ENCODE assay signal across 8 mouse cellular contexts in the genomic region with DNA sequence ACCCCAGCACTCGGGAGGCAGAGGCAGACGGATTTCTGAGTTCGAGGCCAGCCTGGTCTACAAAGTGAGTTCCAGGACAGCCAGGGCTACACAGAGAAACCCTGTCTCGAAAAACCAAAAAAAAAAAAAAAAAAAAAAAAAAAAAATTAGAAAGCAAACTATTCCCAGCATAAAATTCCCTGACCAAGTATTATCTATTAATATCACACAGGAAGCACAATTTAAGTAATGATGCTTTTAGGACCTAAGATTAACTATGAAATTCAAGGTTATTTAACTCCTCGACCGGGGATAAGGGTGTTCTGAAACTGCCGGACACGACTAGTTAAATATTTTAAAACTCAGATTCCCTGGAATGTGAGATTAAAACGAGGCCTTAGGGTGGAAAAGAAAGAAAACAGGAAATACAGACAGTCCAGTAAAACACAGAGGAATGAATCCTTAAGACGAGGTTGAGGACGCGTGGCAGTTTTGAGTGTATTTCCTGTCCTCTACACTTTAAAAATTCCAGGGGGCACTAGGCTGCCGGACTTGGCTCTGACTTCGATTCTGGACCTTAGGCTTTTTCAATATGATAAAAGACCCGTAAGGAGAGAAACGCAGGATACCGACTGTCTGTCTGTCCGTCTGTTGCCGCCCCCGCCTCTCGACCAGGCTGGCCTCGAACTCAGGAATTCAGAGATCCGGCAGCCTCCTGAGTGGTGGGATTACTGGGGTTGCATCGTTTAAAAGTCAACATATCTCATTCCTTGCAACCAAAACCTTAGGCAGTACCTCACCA. TPM values are rescaled to one million over a fixed set of nuclear protein-coding genes. Genes with fewer than 3 reads are reported as not detected.
DNase-seq lines count a peak whose midpoint lies in the region; ATAC-seq lines count a peak whose summit lies in the region.

No protein-coding gene starts in this region.

- 19% methylated on average over 23 of the region's 24 CpGs for WGBS in embryonic facial prominence, embryonic 14.5 days

- H3K4me2 ChIP-seq in embryonic facial prominence, embryonic 14.5 days (ENCODE audit: low read depth, low read length), result peak overlapping the region; percentile 87

- no peak for ATAC-seq in embryonic facial prominence, embryonic 14.5 days (ENCODE audit: low read depth)

- peak overlapping the region; percentile 67 for H3K9ac ChIP-seq in embryonic facial prominence, embryonic 14.5 days (ENCODE audit: low read depth, low read length)

- intact Hi-C loops in heart, postnatal 10 days (cut with DNase I), result loop anchor here (2.0 to 5.0 kb wide), 3 partner anchors 29 to 111 kb away; a partner anchor contains a TSS

- H3K4me1 ChIP-seq in embryonic facial prominence, embryonic 14.5 days (ENCODE audit: control insufficient read depth, insufficient read depth, low read length), result peaks cover 24% of the 10 kb centered on the region
- H3K4me1 ChIP-seq in megakaryocyte, embryonic 14.5 days, result peaks cover 44% of the 10 kb centered on the region

- peak overlapping the region; percentile 84 for H3K4me3 ChIP-seq in embryonic facial prominence, embryonic 14.5 days (ENCODE audit: low read depth, low read length)
- peak overlapping the region; percentile 98 for H3K4me3 ChIP-seq in megakaryocyte, embryonic 14.5 days (replicated peaks)

- no peaks in the 10 kb centered on the region for H3K27me3 ChIP-seq in embryonic facial prominence, embryonic 14.5 days (replicated peaks; ENCODE audit: control insufficient read depth, insufficient read depth, low read length)
- no peaks in the 10 kb centered on the region for H3K27me3 ChIP-seq in megakaryocyte, embryonic 14.5 days (replicated peaks)

- peak overlapping the region; percentile 99 for H3K27ac ChIP-seq in embryonic facial prominence, embryonic 14.5 days (replicated peaks; ENCODE audit: low read depth, low read length)

- no peaks in the 10 kb centered on the region for H3K9me3 ChIP-seq in embryonic facial prominence, embryonic 14.5 days (ENCODE audit: control insufficient read depth, low read length)
- 0 out of 2 replicates have a peak, but pooled peaks cover 2% of the 10 kb centered on the region for H3K9me3 ChIP-seq in megakaryocyte, embryonic 14.5 days

- peak; percentile 34 for DNase-seq in gastrocnemius, postnatal 10 days
- no peak for DNase-seq in gastrocnemius, postnatal 25 days
- peak; percentile 46 for DNase-seq in adrenal gland, postnatal 10 days
- peak; percentile 50 for DNase-seq in embryonic facial prominence, embryonic 14.5 days (ENCODE audit: low spot score)
- peak; percentile 51 to 54 for DNase-seq in heart, postnatal 10 days
- DNase-seq in kidney, postnatal 36 days, result peak; percentile 44 to 55
- DNase-seq in spleen, postnatal 4 days (ENCODE audit: low spot score in 2 of 2), result peak; percentile 30 to 76

- no peaks in the 10 kb centered on the region for H3K36me3 ChIP-seq in embryonic facial prominence, embryonic 14.5 days (ENCODE audit: control insufficient read depth, insufficient read depth, low read length)
- no peaks in the 10 kb centered on the region for H3K36me3 ChIP-seq in megakaryocyte, embryonic 14.5 days (replicated peaks; ENCODE audit: low read length)

RNA-seq across cellular contexts. Expression of a gene that starts 1.5 kb away (rescaled TPM):
- total RNA-seq in gastrocnemius, postnatal 10 days (2021), result 10 to 100 TPM; 46.5 to 52.0 TPM
- 10 to 100 TPM; 41.6 to 61.0 TPM for total RNA-seq in gastrocnemius, postnatal 25 days (2021)
- 10 to 100 TPM; 36.0 to 44.2 TPM for total RNA-seq in adrenal gland, postnatal 10 days (2021)
- polyA plus RNA-seq in embryonic facial prominence, embryonic 14.5 days (2014; fragmentation: Nextera tagmentation; extraction: Ambion mirVana), result 13.8 and 15.5 TPM in 2 replicates
- 10 to 100 TPM; 48.6 to 57.2 TPM for total RNA-seq in heart, postnatal 10 days (2021)
- 0.64 and 0.81 TPM in 2 replicates for polyA plus RNA-seq in megakaryocyte, embryonic 14.5 days (2012; ENCODE audit: insufficient read depth, low replicate concordance)

RNA-seq across cellular contexts. Expression of a gene that starts 30.1 kb away (rescaled TPM):
- 10 to 100 TPM; 11.2 to 13.2 TPM for total RNA-seq in gastrocnemius, postnatal 10 days (2021)
- 10 to 100 TPM in 1 of 2 experiments, 1 to 10 TPM in 1; 8.0 to 11.5 TPM for total RNA-seq in gastrocnemius, postnatal 25 days (2021)
- total RNA-seq in adrenal gland, postnatal 10 days (2021), result 10 to 100 TPM; 13.3 to 14.8 TPM
- polyA plus RNA-seq in embryonic facial prominence, embryonic 14.5 days (2014; fragmentation: Nextera tagmentation; extraction: Ambion mirVana), result 6.2 and 7.1 TPM in 2 replicates
- 10 to 100 TPM; 11.2 to 12.1 TPM for total RNA-seq in heart, postnatal 10 days (2021)
- 4.0 and 5.0 TPM in 2 replicates for polyA plus RNA-seq in megakaryocyte, embryonic 14.5 days (2012; ENCODE audit: insufficient read depth, low replicate concordance)
